Mouse (Mus musculus): ENCODE measurements around the gene Trip4.

The Trip4 gene

DNA sequence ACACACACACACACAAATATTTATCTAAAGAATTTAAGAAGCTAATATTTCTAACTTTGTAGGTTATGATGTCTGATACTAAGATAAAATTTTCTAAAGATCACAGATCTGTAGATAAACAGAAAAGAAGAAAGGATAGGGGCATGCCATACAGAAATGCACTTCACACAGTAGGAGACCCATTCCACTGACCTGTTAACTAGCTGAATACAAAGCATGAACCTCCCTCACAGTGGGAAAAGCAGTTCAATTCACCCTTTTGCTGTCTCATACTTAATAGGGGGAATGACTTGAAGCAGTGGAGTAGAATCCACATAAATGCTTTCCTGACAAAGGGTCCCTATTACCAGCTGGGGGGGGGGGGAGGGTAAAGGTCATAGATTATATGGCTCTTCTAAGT lies 75.0 kb downstream of the Trip4 start:
- no peak for DNase-seq

DNA sequence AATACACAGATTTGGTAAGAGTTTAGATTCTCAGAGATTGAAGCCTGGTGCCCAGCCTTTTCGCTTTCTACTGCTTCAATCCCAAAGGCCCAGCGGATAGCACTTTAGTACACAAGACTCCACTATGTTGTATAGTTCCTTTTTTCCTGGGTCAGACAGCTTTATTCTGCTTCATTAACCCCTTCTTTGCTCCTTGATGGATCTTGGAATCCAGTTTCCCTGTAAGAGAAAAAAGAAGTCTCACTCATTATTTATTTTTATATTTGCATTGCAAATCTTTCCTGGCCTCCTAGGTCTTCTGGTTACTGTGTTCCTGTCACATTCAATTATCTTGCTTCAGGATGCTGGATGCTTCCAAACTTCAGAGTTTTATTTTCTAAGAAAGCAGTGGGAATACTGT lies 75.4 kb downstream of the Trip4 start:
- no peak for DNase-seq

DNA sequence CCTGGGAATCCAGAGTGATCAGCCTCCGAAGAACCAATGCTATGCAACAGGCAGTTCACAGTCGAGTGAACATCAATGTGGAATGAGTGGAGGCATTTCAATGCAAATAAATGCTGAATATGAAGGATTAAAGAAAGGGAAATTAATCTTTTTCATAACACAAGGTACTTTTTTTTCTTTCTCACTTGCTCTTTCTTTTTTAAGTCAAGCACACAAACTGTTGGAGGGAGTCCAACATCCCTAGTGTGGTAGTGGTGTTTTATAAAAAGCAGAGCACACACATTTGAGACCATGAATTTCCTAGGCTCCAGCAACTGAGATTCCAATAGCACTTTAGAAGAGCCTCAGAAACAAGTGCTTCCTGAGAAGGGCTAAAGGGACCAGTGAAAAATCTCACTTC lies 76.6 kb downstream of the Trip4 start:
- DNase-seq, result no peak

DNA sequence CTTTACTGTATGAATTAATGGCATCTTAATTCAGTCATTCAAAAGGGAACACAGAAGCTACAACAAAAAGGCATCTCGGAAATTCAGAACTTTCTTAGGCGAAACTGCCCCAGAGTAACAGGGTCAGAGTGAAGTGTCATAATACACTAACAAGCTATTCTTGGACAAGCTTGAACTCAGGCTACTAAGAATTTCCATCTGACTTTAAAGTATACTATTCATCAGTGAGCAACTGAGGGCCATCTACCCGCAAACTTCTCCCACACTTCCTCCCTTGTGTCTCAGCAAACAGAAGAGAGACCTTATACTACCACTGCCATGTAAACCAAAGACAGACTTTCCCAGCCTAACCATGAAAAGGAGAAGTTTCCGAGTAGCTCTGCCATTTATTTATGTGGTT lies 77.4 kb downstream of the Trip4 start:
- no peak for DNase-seq

DNA sequence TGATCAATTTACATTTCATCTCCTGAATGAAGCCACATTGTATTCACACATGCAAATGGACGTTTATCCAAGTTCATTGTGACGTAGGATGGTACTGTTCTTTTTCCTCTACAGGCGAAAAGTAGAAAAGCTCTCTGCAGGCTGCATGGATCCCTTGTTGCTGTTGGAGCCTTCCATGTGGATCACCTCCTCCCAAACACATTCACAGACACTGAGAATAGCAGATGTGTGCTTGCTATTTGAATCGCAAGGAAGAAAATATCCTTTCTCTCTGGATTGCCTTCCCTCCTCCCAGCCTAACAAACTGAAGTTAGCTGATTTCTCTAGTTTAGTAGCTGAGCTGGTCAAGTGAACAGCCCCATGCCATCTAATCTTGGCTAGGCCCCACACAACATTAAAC lies 78.3 kb downstream of the Trip4 start:
- DNase-seq, result no peak

DNA sequence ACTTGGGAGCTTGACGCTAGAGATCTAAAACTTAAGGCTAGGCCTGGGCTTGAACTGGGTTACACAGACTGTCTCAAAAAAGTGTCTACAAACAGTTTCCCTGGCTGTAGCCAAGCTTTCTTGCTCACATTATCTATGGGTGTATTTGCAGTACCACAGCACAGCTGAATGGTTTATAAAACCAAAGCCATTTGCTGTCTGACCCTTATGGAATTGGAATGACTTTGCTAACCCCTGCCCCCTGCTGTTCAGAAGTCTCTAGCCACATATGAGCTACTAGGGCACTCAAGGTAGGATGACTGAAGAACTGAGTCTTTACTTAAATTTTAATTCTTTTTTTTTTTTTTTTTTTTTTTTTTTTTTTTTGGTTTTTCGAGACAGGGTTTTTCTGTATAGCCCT lies 79.2 kb downstream of the Trip4 start:
- no peak for DNase-seq

DNA sequence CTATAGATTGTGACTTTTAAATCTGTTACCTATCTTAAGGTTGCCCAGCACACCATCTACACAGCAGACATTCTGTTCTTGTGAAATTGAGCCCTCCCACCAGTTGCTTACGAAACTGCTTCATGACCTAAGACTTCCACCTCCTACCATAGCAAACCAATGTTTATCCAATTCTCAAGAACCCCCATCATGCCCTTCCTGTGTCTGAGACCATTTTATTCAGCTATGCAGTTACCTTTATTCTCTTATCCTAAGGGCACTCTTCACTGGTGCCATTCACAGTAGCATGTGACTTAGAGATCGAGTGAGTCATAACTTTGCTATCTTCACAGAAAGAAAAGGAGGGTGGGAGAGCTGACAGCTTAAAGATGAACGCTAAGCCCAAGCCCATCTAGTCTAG lies 80.1 kb downstream of the Trip4 start:
- DNase-seq, result no peak

DNA sequence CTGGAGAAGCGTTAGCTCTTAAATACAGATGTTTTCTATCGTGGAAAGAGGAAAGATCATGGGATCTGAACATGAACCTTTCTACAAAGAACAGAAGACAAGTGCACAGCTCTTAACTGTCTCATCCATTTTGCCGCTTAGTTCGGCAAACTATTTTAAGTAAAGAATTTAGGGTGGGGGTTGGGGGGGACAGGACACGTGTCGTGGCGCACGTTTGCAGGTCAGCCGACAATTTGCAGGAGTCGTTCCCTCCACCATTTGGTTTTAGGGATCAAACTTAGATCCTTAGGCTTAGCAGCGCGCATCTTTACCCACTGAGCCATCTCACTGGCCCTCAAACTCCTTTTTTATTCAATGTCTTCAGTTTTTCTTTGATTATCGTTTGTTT lies 80.6 kb downstream of the Trip4 start:
- DNase-seq, result no peak

DNA sequence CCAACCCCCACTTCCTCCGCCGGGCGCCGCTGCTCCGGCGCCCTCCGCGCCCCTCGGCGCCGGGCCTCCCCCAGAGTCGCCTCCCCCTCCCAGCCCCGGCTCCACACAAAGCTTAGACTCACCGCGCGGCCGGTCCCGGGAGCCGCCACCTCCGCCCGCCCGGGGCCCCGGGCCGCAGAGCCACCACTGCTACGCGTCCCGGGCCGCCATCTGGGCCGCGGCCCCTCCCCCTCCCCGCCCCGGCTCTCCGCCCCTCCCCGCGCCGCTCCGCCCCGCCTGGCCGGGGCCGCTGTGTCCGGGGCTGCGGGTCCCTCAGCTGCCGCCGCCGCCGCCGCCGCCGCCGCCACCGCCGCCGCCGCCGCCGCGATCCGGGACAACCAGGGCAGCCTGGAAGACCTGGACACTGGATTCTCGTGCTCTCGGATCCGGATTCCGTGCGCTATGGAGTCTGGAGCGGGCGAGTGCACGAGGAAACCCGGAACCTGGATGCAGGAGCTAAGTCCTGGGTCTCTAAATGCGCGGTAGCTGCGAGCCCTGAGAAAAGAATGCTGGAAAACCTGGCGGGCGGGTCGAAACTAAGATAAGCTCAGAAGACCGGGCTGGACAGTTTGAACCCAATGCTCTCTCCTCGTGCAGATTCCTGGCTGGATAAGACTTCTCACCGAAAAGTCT lies 81.1 kb downstream of the Trip4 start, which contains the start of gene Zfp609:
Zfp609 (minus strand) TSS at position 221 of the 672 bp plus-strand sequence.
- DNase-seq, result peak; percentile 97 to 99

DNA sequence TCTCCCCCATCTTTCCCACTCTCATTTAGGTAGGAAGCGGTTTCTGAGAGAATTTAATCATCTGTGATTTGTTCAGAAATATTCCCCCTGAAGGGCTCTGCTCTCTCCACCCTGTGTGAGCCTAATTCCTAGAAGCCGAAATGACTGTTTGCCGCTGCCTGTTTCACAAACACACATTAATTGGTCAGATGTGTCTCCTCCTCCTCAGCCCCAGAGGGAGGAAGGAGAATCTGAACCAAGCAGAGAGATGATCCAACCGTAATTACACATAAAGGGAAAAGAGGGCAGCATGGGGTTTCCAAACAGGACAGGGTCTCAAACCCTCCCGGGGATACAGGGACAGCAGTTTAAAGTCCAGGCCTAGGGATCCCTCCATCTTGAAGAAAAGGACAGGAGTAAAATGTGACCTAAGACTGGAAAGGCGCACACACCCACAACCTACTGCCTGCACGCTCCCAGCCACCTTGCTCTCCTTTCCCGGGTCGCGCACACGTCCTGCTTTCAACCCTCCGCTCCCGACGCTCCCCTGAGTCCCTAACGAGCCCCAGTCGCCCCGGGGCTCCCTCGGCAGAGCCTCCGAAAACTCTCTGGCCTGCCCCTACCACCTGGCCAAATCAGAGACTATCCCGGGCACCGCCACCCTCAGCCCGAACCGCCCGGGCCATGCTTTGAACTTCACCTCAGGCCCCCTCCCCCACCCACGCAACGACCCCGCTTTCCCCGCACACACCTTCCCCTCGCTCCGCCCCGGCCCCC lies 81.8 kb downstream of the Trip4 start:
- DNase-seq, result peak; percentile 16 to 50

DNA sequence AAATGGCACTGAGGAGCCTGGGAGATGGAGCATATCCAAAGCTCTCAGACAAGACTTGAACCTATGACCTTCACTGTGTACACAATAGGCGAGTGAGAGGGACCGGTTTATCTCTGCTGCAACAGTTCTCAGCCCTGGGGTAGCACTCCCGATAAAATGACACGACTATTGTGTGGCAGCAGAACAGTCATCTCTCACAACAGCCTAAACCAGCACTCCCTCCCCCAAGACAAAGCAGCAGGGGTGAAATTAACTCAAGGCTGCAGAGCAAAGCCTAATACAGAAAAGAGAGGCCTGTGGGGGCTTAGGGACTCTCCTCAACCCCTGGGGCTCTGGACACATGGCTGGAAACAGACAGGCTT lies 82.4 kb downstream of the Trip4 start:
- peak; percentile 18 to 27 for DNase-seq

DNA sequence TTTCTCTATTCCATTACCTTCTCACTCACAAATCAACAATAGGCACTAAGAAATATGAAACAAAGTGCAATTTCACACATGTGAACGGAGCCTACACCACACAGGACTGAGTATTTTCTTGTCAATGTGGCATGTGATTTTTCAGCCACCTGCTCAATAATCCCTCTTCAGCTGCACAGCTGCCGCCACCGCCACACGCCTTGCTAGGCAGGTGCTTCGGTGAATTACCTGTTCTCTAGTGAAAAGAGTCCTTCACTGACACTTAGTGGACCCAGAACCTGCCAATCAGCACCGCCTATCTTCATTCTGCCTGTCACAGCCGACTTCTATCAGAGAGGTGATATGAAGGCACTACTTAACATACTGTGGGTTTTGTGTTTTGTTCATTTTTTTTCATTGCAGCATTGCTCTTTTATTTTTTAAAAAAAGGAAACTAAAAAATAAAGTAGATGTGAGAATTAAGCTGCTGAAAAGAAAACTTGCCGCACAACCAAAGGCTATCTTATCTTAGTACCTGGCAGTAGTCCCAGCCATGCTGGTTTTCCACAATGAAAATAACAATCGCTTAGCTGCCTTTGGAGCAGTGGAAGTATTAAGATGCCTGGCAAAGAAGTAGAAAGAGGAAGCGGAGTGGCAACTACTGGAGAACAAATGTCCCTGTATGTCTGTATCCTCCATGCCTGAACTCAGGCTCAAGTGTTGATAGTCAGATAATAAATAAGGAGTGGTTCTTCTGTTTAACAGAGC lies 84.7 kb downstream of the Trip4 start:
- peak in 1 of 2 experiments; percentile 33 for DNase-seq

DNA sequence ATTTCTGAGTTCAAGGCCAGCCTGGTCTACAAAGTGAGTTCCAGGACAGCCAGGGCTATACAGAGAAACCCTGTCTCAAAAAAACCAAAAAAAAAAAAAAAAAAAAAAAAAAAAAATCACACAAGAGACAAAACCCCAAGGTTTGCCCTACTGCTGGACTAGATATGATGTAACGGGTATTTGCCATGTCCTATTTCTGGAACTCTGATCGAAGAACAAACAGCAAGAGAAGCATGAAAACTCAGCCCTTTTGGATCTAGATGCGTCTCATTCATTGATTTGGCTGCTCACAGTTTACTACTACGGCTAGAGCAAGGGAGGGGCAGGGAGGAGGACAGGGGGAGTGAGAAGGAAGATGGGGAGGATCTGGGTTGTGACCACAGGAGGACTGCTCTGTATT lies 86.6 kb downstream of the Trip4 start:
- no peak for DNase-seq

DNA sequence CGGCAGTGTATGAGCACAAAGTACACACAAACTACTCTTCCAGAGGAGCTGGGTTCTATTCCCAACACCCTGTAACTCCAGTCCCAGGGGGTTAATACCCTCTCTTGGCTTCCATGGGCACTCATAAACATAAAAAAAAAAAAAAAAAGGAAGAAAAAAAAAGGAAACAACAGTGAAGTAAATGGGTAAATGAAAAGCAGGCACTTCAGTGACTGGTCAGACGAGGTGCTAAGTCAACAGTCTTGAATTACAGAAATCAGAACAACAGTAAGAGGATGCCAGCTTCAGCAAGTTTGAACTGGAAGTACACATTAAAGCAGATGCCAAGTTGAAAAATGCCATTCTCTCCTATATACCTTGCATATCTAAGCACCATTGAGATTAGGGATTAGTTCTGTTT lies 88.3 kb downstream of the Trip4 start:
- no peak for DNase-seq

DNA sequence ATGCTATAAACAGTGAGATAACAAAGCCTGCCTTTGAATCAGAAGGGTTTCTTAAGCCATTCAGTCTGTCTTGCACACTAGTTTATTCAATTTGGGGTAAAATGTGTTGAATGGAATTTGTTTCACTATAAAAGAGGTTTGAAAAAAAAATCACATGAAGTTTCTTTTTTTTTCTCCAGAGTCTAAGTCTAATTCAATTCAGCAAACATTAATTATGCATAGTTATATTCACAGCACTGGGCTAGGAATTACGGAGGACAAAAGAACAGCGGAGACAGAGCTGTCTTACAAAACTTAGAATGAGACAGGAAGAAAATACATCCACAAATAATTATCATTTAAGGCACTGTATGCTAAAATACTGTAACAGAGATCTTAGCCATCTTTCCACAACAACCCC lies 90.2 kb downstream of the Trip4 start:
- DNase-seq, result no peak

DNA sequence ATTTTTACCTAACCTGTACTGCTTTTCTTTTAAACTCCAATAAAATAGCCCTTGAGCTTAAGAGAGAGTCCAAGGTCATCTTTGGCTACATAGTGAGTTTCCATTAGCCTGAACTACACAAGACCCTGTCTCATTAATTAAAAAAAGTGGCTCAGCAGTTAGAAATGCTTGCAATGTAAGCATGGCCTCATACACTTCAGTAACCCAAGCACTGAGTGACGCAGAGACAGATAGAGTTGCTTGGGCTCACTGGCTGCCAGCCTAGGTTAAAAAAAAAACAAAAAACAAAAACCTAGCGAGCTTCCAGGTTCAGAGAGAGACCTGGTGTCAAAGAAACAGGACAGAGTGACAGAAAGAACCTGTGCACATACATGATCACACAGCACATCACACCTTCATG lies 95.8 kb downstream of the Trip4 start:
- DNase-seq, result no peak

DNA sequence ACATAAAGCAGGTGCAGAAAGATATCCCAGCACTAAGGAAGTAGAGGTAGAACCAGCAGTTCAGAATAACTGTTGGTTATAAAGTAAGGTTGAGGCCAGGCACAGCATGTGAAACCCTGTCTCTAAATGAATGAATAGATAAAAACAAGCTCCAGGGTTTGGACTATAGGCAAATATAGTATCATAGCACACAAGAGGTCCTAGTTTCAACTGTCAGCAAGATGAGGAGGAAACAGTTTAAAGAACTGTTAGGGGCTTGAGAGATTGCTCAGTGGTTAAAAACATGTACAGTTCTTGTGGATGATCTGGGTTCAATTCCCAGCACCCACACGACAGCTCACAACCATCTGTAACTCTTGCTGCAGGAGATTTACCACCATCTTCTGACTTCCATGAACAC lies 96.8 kb downstream of the Trip4 start:
- no peak for DNase-seq

DNA sequence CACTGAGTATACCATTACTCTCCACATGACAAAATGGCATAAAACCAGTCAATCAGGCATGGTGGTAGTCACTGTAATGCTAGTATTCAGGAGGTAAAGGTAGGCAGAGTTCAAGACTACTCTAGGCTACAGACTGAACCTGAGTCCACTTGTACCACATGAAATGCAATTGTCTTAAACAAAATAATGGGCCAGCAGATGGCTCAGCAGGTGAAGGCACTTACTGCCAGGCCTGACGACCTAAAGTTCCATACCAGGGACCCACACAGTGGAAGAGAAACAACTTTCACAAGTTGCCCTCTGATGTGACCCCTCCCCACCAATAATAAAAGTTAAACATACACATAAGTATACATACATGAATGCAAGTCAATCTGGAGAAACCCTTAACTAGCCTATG lies 100.8 kb downstream of the Trip4 start:
- no peak for DNase-seq

DNA sequence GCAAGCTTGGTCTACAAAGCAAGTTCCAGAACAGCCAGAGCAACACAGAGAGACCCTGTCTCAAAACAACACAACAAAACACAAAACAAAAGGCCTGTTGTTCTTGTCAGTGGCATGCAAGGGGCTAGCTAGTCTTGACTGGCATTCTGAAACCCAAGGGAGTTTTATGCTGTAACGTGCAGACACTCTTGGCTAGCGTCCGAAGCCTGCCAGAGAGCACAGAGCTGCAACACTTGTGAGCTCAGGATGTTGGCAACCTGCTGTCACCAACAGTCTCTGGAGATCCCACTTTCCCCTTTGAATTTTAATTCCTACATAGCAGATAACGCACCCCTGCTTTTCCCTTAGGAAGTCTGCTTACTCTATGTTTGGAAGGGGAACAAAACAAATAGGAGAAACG lies 101.3 kb downstream of the Trip4 start:
- peak; percentile 36 to 49 for DNase-seq

DNA sequence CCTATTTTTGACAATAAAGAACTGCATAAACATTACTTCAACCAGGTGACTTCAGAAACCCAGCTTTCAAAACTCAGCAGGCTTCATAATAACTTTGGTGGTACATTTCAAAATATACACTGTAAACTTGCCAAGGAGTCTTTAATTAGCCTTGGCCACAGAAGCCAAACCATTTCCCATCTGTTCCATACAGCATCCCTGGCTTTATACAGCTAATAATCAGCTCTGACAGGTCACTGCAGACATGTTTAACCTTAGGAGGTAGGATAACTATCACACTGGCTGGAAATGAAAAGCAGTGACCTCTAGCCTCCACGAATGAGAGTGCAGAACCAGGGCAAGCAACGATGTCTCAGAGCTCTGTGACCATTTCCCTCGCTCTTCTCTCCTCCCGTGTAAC lies 108.8 kb downstream of the Trip4 start:
- DNase-seq, result peak in 1 of 2 experiments; percentile 38

DNA sequence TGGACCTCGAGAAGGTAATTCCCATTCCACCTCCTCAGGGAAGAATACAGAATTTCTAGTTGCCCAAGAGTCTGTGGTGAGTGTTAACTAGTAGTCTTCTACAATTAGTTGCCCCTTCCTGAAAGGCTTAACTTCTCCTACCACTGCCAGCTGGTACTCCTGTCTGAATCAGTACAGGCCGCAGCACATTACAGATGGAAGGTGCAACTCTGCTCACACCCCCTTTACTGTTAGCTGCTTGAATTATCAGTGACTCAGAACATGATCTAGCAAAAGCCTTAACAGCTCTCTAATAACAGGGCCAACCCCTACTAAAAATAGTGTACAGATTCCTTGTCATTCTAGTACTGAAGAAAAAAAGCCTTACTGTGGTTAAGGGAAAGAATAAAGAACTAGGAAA lies 112.9 kb downstream of the Trip4 start:
- no peak for DNase-seq

DNA sequence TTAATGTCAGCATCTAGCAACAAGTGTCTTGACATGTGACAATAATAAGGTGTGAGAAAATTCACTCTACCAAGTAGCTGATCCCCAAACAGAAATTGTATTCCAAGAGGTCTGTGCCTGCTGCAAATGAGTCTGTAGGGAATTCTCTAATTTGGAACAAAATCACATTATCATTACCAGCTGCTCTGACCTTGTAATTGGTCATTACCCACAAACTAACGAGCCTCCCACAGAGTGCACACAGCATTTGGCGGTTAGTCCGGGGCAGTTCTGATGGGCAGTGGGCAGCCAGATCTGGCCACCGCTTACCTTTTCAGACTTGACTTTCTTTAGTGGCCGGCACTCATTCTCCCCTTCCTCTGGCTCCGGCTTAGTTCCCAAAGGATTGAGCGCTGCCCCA lies 114.3 kb downstream of the Trip4 start:
- no peak for DNase-seq

DNA sequence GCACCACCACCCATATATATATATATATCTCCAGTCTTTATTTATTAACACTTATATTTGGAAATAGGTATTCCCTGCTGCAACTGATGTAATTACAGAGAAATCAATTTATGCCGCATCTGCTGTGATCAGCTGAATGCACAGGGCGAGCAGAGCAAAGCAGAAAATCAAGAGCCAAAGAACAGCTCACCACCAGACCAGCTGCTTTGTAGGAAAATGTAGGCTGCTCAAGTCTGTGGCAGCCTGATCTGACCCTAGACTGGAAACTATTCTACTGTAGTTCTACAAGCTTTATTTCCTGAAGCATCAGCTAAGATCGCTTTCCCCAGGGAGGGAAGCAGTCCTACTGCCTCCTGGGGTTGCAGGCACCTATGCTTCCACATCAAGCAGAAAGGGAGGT lies 115.1 kb downstream of the Trip4 start:
- DNase-seq, result no peak

DNA sequence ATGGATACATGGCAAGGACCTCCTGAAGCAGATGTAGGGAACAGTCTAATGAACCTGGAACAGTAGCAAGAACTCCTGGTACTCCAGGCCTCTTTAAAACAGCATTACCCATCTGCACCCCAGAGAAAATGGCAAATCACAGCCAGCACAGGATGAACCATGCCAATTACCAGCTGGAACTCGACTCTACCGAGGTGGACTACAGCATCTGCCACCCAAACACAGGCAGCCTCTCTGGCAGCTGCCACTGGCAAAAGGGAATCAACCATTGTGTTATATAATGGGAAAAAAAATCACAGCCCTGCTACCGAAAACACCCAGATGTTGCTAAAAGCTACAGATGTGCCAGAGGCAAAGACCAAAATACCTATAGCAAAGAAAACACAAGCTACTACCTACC lies 115.5 kb downstream of the Trip4 start:
- no peak for DNase-seq

All from cerebellum, postnatal 36 days (tissue).